Mouse (Mus musculus): ENCODE measurements around the gene Slco1a1. TPM values are rescaled to one million over a fixed set of nuclear protein-coding genes. Genes with fewer than 3 reads are reported as not detected.
"Not testable (repeated sequence)": the region's sequence is repeated elsewhere in the genome, so short reads cannot be mapped to it uniquely, and the experiment has no call there.

Gene Slco1a1
- total RNA-seq (2015; ENCODE audit: low replicate concordance) (not detected in 2 replicates), total RNA-seq (2017; ENCODE audit: low replicate concordance) (not detected in 2 replicates)

- no peak for ATAC-seq (replicated peaks; ENCODE audit: low FRiP score, poor library complexity, severe bottlenecking)
Measured at GRCm38 (mm10) chr6:141946862-141947261, at the start of gene Slco1a1. Slco1a1 (minus strand) TSS chr6:141946962.

GRCm38 (mm10) chr6:141986772-141987171 lies 40.0 kb upstream of the Slco1a1 start:
- ATAC-seq (replicated peaks; ENCODE audit: low FRiP score, poor library complexity, severe bottlenecking), result no peak

GRCm38 (mm10) chr6:141984644-141985043 lies 37.9 kb upstream of the Slco1a1 start:
- ATAC-seq (replicated peaks; ENCODE audit: low FRiP score, poor library complexity, severe bottlenecking), result no peak

GRCm38 (mm10) chr6:141962420-141962819 lies 15.7 kb upstream of the Slco1a1 start:
- no peak for ATAC-seq (replicated peaks; ENCODE audit: low FRiP score, poor library complexity, severe bottlenecking)

DNA sequence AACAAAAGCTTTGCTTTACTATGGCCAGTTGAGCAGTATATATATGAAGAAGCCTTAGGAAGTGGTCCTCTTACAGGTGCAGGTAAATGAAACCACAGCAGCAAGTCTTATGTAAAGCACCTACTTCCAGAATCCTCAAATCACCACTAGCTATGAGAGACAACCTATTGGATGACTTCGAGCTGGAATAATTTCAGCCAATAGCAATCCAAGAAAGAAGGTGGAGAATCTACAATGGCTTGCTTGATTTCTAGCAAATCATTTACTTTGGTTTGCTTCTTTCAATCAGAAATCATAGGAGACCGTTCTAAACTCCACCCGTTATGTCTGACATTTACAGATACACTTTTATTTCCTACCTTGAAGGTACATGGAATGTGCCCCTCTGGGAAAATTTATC lies 15.1 kb upstream of the Slco1a1 start:
- no peak for ATAC-seq (replicated peaks; ENCODE audit: low FRiP score, poor library complexity, severe bottlenecking)

DNA sequence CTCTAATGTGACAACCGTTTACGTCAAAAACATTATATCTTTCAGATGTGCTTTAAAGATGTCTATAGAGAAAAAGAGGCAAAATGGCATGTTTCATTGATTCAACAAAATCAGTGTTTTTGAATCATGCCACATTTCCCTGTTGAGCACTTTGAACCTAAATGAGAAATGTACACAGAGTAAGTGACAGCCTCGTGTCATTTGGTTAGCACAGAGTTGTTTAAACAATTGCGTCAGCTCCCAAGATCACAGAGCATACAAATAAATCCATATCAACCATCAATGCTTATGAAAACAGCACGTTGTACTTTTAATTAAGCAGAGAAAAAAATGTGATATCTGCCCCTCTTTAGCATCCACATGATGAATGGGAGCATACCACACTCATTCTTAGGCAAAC lies 13.7 kb upstream of the Slco1a1 start:
- ATAC-seq (replicated peaks; ENCODE audit: low FRiP score, poor library complexity, severe bottlenecking), result no peak

- ATAC-seq (replicated peaks; ENCODE audit: low FRiP score, poor library complexity, severe bottlenecking), result no peak
Measured at GRCm38 (mm10) chr6:141940451-141940850, 6.3 kb downstream of the Slco1a1 start.

DNA sequence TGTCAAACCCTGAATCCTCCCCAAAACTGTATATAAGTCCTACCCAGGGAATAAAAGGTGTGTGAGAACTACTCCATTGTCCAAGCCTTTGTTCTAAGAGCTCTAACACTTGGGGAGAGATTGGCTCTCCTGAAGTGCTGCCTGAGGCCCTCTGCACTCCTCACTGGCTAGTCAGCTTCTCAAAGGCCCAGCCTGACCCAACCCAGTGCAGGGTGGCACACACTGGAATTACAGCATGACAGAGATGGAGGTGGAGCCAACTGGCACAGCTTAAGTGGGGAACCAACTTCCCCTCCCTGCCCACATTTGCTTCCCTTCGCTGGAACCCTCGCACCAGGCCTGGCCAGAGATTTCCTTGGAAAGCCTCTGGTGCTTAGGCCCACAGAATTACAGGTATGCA lies 48.6 kb downstream of the Slco1a1 start:
- no peak for ATAC-seq (replicated peaks; ENCODE audit: low FRiP score, poor library complexity, severe bottlenecking)

DNA sequence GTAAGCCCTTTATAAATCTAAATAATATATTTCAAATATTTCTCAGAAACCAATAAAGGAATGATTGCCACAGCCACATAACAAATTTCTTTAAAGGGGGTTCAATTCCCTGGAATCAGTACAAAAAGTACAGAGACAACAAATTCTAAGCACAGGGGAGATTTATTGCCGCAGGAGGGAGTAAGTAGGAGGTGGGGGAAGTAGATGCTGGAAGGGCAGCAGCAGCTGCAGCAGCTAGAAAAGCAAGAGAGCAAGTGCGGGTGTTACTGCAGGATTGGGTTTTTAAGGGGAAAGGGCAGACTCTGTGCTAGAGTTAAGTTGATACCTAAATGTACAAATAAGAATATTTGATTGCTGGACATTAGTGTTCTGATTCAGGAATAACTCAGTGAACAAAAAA lies 57.0 kb downstream of the Slco1a1 start:
- ATAC-seq (replicated peaks; ENCODE audit: low FRiP score, poor library complexity, severe bottlenecking), result no peak

DNA sequence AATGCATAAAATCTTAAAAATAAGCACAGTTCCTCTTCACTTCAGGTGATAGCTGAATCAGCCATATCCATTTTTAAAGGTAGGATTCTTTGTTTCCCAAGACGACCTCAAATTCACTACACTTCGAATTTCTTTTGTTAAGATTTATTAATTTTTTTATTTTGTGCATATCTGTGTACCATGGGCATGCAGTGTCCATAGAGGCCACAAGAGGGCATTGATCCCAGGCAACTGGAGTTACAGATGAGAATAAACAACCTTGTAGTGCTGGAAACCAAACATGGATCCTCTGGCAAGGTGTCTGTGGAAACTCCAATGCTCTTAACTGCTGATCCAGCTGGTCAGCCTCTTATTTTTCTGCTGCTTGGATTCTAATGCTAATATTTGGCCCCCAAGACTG lies 58.5 kb downstream of the Slco1a1 start:
- ATAC-seq (replicated peaks; ENCODE audit: low FRiP score, poor library complexity, severe bottlenecking), result no peak

DNA sequence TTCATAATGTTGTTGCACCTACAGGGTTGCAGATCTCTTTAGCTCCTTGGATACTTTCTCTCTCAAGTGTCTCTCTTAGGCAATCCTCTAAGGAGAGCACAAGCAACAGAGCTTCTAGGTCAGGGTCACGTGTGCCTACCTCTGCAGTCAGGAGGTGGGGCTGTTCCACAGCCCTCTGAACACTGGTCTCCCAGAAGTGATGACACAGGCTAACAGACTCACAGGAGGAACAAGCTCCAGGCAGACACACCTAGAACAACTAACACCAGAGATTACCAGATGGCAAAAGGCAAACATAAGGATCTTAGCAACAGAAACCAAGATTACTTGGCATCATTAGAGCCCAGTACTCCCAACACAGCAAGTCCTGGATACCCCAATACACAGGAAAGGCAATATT lies 64.2 kb downstream of the Slco1a1 start:
- ATAC-seq (replicated peaks; ENCODE audit: low FRiP score, poor library complexity, severe bottlenecking), result no peak

GRCm38 (mm10) chr6:141875742-141876141 lies 71.0 kb downstream of the Slco1a1 start:
- ATAC-seq (replicated peaks; ENCODE audit: low FRiP score, poor library complexity, severe bottlenecking), result not testable (repeated sequence)

- no peak for ATAC-seq (replicated peaks; ENCODE audit: low FRiP score, poor library complexity, severe bottlenecking)
Measured at GRCm38 (mm10) chr6:141871711-141872110, 75.1 kb downstream of the Slco1a1 start.

DNA sequence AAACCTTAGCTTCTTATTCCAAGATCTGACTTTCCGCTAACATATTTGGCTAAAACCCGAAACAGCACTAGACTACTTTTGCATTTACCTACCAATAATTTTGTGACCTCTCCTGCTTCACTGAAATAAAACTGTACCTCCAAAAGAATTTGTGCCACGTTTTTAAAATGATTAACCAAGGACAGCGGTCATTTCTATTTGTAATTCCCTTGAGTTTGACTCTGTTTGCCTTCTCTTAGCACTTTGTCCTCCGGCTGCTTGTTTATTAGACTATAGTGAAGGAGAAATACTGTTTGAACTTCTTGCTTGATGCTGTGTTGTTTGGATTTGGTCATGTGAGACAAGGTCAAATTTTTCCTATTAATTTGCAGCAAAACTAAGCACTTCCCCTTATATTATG lies 78.0 kb downstream of the Slco1a1 start:
- no peak for ATAC-seq (replicated peaks; ENCODE audit: low FRiP score, poor library complexity, severe bottlenecking)

- ATAC-seq (replicated peaks; ENCODE audit: low FRiP score, poor library complexity, severe bottlenecking), result no peak
Measured at GRCm38 (mm10) chr6:141866026-141866425, 80.7 kb downstream of the Slco1a1 start.

DNA sequence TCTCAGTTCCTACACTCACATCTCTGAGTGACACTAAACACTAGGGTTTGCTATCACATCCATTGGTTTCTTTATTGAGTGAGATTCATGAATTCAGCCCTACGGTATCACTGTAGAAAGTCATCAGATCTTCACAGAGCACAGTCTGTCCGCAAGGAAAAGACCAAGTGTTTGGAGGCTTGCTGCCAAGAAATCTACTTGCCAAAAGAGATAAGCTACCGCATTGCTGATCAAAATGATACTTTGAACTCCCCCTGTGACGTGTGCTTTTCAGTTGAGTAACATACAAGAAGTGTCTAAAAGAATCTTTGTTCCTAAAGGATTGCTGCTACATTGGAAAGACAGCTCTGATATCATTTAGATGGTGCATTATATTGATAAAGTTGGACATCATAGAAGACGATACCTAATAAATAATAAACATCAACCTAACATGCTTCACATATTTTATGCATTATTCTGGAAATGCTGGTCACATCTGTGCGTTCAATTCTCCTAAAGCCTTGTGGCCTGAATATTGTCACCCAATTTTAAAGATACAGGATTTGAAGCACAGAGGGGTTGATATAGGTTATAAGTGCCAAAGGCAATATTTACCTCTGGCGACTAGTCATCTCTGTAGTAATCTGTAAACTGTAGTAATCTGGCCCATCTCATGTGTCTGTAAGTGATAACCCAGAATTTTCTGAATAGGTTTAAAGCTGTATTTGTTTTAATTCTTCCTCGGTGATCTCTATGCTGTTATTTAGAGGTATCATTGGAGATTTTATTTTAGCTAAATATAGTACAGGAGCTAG lies 88.8 kb downstream of the Slco1a1 start:
- ATAC-seq (replicated peaks; ENCODE audit: low FRiP score, poor library complexity, severe bottlenecking), result no peak

Other genes starting within 250 kb of the Slco1a1 start
- gene Gm5724, start 173.2 kb downstream of the Slco1a1 start, total RNA-seq (2015; ENCODE audit: low replicate concordance), result not detected in 2 replicates
- not detected in 2 replicates for gene Gm5724, start 173.2 kb downstream of the Slco1a1 start, total RNA-seq (2017; ENCODE audit: low replicate concordance)
- gene Slco1a4, start 90.8 kb downstream of the Slco1a1 start, total RNA-seq (2015; ENCODE audit: low replicate concordance), result not detected in 2 replicates
- gene Slco1a4, start 90.8 kb downstream of the Slco1a1 start, total RNA-seq (2017; ENCODE audit: low replicate concordance), result not detected in 2 replicates
- not detected in 2 replicates for gene Gm6614, start 64.5 kb upstream of the Slco1a1 start, total RNA-seq (2015; ENCODE audit: low replicate concordance)
- not detected in 2 replicates for gene Gm6614, start 64.5 kb upstream of the Slco1a1 start, total RNA-seq (2017; ENCODE audit: low replicate concordance)